In genomic region chr4:135744726-135745448, GRCm38 (mm10) we compare ENCODE assay signal across 19 mouse cellular contexts. TPM values are rescaled to one million over a fixed set of nuclear protein-coding genes. Genes with fewer than 3 reads are reported as not detected.
DNase-seq lines count a peak whose midpoint lies in the region; ATAC-seq lines count a peak whose summit lies in the region.
"Had no signal": no experiment of that assay in that cellular context is flagged by ENCODE, and none has a peak within 500 bp of the region (broad histone marks: within the 10 kb centered on the region; RNA-seq: fewer than 3 reads in every experiment).

No protein-coding gene starts in this region.

- no peak overlapping the region for H3K4me3 ChIP-seq in kidney, embryonic 15.5 days (replicated peaks)
- no peak overlapping the region for H3K4me3 ChIP-seq in intestine, embryonic 16.5 days (ENCODE audit: low read length)
- H3K4me3 ChIP-seq in hindbrain, embryonic 16.5 days (ENCODE audit: low read length) = no peak overlapping the region
- H3K4me3 ChIP-seq in hindbrain, embryonic 10.5 days = no peak overlapping the region
- H3K4me3 ChIP-seq: heart, embryonic 15.5 days; limb, embryonic 15.5 days; myocyte had no signal

- H3K9me3 ChIP-seq in kidney, embryonic 15.5 days (replicated peaks) = no peaks in the 10 kb centered on the region
- no peaks in the 10 kb centered on the region for H3K9me3 ChIP-seq in intestine, embryonic 16.5 days (ENCODE audit: control insufficient read depth, low read length)
- H3K9me3 ChIP-seq in hindbrain, embryonic 16.5 days (ENCODE audit: control insufficient read depth, low read length) = no peaks in the 10 kb centered on the region
- H3K9me3 ChIP-seq in hindbrain, embryonic 10.5 days = no peaks in the 10 kb centered on the region
- H3K9me3 ChIP-seq: heart, embryonic 15.5 days; limb, embryonic 15.5 days had no signal

- H3K4me1 ChIP-seq in kidney, embryonic 15.5 days = peaks cover 34% of the 10 kb centered on the region
- peaks cover 32% of the 10 kb centered on the region for H3K4me1 ChIP-seq in intestine, embryonic 16.5 days (ENCODE audit: control insufficient read depth, insufficient read depth, low read length)
- no peaks in the 10 kb centered on the region for H3K4me1 ChIP-seq in hindbrain, embryonic 16.5 days (ENCODE audit: control insufficient read depth, insufficient read depth, low read depth, low read length)
- peaks cover 39% of the 10 kb centered on the region for H3K4me1 ChIP-seq in hindbrain, embryonic 10.5 days (replicated peaks)
- H3K4me1 ChIP-seq: heart, embryonic 15.5 days had no signal

- 0 out of 2 replicates have a peak, but pooled peaks cover 2% of the 10 kb centered on the region for H3K27me3 ChIP-seq in kidney, embryonic 15.5 days
- H3K27me3 ChIP-seq in intestine, embryonic 16.5 days (replicated peaks; ENCODE audit: control insufficient read depth, insufficient read depth, low read length) = no peaks in the 10 kb centered on the region
- no peaks in the 10 kb centered on the region for H3K27me3 ChIP-seq in hindbrain, embryonic 16.5 days (replicated peaks; ENCODE audit: control insufficient read depth, insufficient read depth, low read length)
- no peaks in the 10 kb centered on the region for H3K27me3 ChIP-seq in hindbrain, embryonic 10.5 days (ENCODE audit: insufficient read depth, poor library complexity, severe bottlenecking)
- H3K27me3 ChIP-seq: limb, embryonic 15.5 days had no signal

- 27% methylated on average over 16 of the region's 16 CpGs for WGBS in kidney, embryonic 15.5 days
- 24% methylated on average over 16 of the region's 16 CpGs for WGBS in intestine, embryonic 16.5 days
- WGBS in hindbrain, embryonic 16.5 days = 69% methylated on average over 16 of the region's 16 CpGs
- 72% methylated on average over 16 of the region's 16 CpGs for WGBS in hindbrain, embryonic 10.5 days

- H3K27ac ChIP-seq in kidney, embryonic 15.5 days = peak overlapping the region; percentile 42
- H3K27ac ChIP-seq in intestine, embryonic 16.5 days (ENCODE audit: low read length) = peak overlapping the region; percentile 36
- no peak overlapping the region for H3K27ac ChIP-seq in hindbrain, embryonic 16.5 days (ENCODE audit: low read depth, low read length)
- no peak overlapping the region for H3K27ac ChIP-seq in hindbrain, embryonic 10.5 days
- H3K27ac ChIP-seq: heart, embryonic 15.5 days; hindbrain, postnatal 0 days; limb, embryonic 15.5 days had no signal

- 0 out of 2 replicates have a peak overlapping the region, but pooled peaks have one; percentile 1 for H3K4me2 ChIP-seq in kidney, embryonic 15.5 days
- no peak overlapping the region; the same call in 1 of the 2 replicates for H3K4me2 ChIP-seq in intestine, embryonic 16.5 days (ENCODE audit: low read depth, low read length)
- H3K4me2 ChIP-seq in hindbrain, embryonic 16.5 days (ENCODE audit: low read length) = no peak overlapping the region
- H3K4me2 ChIP-seq: heart, embryonic 15.5 days; limb, embryonic 15.5 days had no signal

- no peaks in the 10 kb centered on the region for H3K36me3 ChIP-seq in kidney, embryonic 15.5 days
- no peaks in the 10 kb centered on the region for H3K36me3 ChIP-seq in intestine, embryonic 16.5 days (ENCODE audit: control insufficient read depth, insufficient read depth, low read length)
- no peaks in the 10 kb centered on the region for H3K36me3 ChIP-seq in hindbrain, embryonic 16.5 days (ENCODE audit: control insufficient read depth, insufficient read depth, low read length)
- no peaks in the 10 kb centered on the region for H3K36me3 ChIP-seq in hindbrain, embryonic 10.5 days
- H3K36me3 ChIP-seq: heart, embryonic 15.5 days; limb, embryonic 15.5 days had no signal

- H3K9ac ChIP-seq in kidney, embryonic 15.5 days = no peak overlapping the region
- H3K9ac ChIP-seq in intestine, embryonic 16.5 days (ENCODE audit: low read depth, low read length) = no peak overlapping the region
- no peak overlapping the region for H3K9ac ChIP-seq in hindbrain, embryonic 16.5 days (ENCODE audit: low read depth, low read length)
- H3K9ac ChIP-seq: heart, embryonic 15.5 days; limb, embryonic 15.5 days had no signal

- ATAC-seq in kidney, embryonic 15.5 days (replicated peaks; ENCODE audit: low FRiP score) = peak; percentile 53
- ATAC-seq in intestine, embryonic 16.5 days = peak; percentile 27; the same call in 1 of the 2 replicates
- no peak for ATAC-seq in hindbrain, embryonic 16.5 days
- ATAC-seq: hindbrain, postnatal 0 days had no signal

- DNase-seq in kidney, adult 11 months = no peak
- DNase-seq in lung, postnatal 36 days = peak; percentile 7
- no peak for DNase-seq in lung, postnatal 14 days
- no peak for DNase-seq in hindbrain, embryonic 10.5 days (ENCODE audit: low spot score)
- DNase-seq: cerebellum, adult 9-10 months; kidney, postnatal 14 days; midbrain, embryonic 14.5 days; spleen, adult 18-20 months had no signal

RNA-seq across cellular contexts. Expression of gene Myom3, which starts 14.6 kb away (rescaled TPM):
- polyA plus RNA-seq in kidney, embryonic 15.5 days (2015; fragmentation: Nextera tagmentation; extraction: Ambion mirVana) = 1.1 and 1.7 TPM in 2 replicates
- polyA plus RNA-seq in intestine, embryonic 16.5 days (2015; fragmentation: Nextera tagmentation; extraction: Ambion mirVana) = 0.88 and 1.1 TPM in 2 replicates
- 0.90 and 0.99 TPM in 2 replicates for polyA plus RNA-seq in hindbrain, embryonic 16.5 days (2015; fragmentation: Nextera tagmentation; extraction: Ambion mirVana)
- not detected in 2 replicates for polyA plus RNA-seq in hindbrain, embryonic 10.5 days (2016; fragmentation: Nextera tagmentation; extraction: Ambion mirVana)
- polyA plus RNA-seq: forebrain, embryonic 11.5 days had no signal

RNA-seq across cellular contexts. Expression of gene Il22ra1, which starts 16.9 kb away (rescaled TPM):
- 0.06 and 0.09 TPM in 2 replicates for polyA plus RNA-seq in kidney, embryonic 15.5 days (2015; fragmentation: Nextera tagmentation; extraction: Ambion mirVana)
- polyA plus RNA-seq in intestine, embryonic 16.5 days (2015; fragmentation: Nextera tagmentation; extraction: Ambion mirVana) = 6.6 and 7.9 TPM in 2 replicates
- not detected in 2 replicates for polyA plus RNA-seq in hindbrain, embryonic 16.5 days (2015; fragmentation: Nextera tagmentation; extraction: Ambion mirVana)
- not detected in 2 replicates for polyA plus RNA-seq in hindbrain, embryonic 10.5 days (2016; fragmentation: Nextera tagmentation; extraction: Ambion mirVana)
- polyA plus RNA-seq: cortical plate, adult 2 months; forebrain, embryonic 11.5 days; hindbrain, postnatal 0 days; midbrain, embryonic 14.5 days; neural tube, embryonic 14.5 days had no signal

RNA-seq across cellular contexts. Expression of gene Ifnlr1, which starts 58.8 kb away (rescaled TPM):
- 1.1 TPM in 2 replicates for polyA plus RNA-seq in kidney, embryonic 15.5 days (2015; fragmentation: Nextera tagmentation; extraction: Ambion mirVana)
- polyA plus RNA-seq in intestine, embryonic 16.5 days (2015; fragmentation: Nextera tagmentation; extraction: Ambion mirVana) = 4.3 and 5.2 TPM in 2 replicates
- polyA plus RNA-seq in hindbrain, embryonic 16.5 days (2015; fragmentation: Nextera tagmentation; extraction: Ambion mirVana) = 0.26 and 0.41 TPM in 2 replicates
- polyA plus RNA-seq in hindbrain, embryonic 10.5 days (2016; fragmentation: Nextera tagmentation; extraction: Ambion mirVana) = 0.35 and 0.58 TPM in 2 replicates
- polyA plus RNA-seq: C2C12, myocyte had no signal

Comparison
In these comparisons a context has a peak if more than half of its experiments do, and no peak if none do; other contexts are left out.
1. H3K27ac ChIP-seq: peak in kidney, embryonic 15.5 days (single experiment) and intestine, embryonic 16.5 days (single experiment); none in hindbrain, embryonic 16.5 days (single experiment) and hindbrain, embryonic 10.5 days (single experiment).